Mouse (Mus musculus) lung, adult 2 months (tissue): ENCODE results near the gene Hsd11b1. TPM values are rescaled to one million over a fixed set of nuclear protein-coding genes. Genes with fewer than 3 reads are reported as not detected.
"Not testable (repeated sequence)": the region's sequence is repeated elsewhere in the genome, so short reads cannot be mapped to it uniquely, and the experiment has no call there.

Experiments used
- DNase-seq: peaks from one replicate; pipeline ENCODE4 v3.0.0; 2022
- H3K4me1 ChIP-seq: fragments of 200-500 bp; 2 replicates; pipeline ENCODE4 v1.6.1; 2011; ENCODE audit warnings: low read length; ENCODE audit not compliant: control insufficient read depth, insufficient read depth
- H3K4me3 ChIP-seq: fragments of 200-500 bp; replicated peaks from 2 replicates; pipeline ENCODE3; 2011; ENCODE audit warnings: low read depth, mild to moderate bottlenecking, control low read depth, low read length; ENCODE audit errors: extremely low read depth
- CTCF ChIP-seq: fragments of 200-500 bp; IDR thresholded peaks from 2 replicates; pipeline ENCODE4 v1.5.1; 2011; ENCODE audit warnings: mild to moderate bottlenecking, low read length, control low read depth; ENCODE audit not compliant: insufficient read depth
- POLR2A ChIP-seq: fragments of 200-500 bp; IDR thresholded peaks from 2 replicates; pipeline ENCODE4 v1.6.1; 2011; ENCODE audit warnings: low read depth, mild to moderate bottlenecking, control low read depth, low read length, borderline replicate concordance; ENCODE audit errors: extremely low read depth
- WGBS: fragments of 180-500 bp; shearing (Covaris S2); methylation state at CpG from one replicate; pipeline ENCODE4 v1.1.7; 2018; 5-methylcytosine and 5-hydroxymethylcytosine counted together
- polyA plus RNA-seq: library from polyadenylated mRNA; depleted of rRNA; stranded (reverse); fragments of >200 nt; gene quantifications from 2 replicates; pipeline ENCODE4 v1.2.3, GENCODE M21; 2012

The Hsd11b1 gene
- polyA plus RNA-seq, 1 experiment = 245 TPM

DNA sequence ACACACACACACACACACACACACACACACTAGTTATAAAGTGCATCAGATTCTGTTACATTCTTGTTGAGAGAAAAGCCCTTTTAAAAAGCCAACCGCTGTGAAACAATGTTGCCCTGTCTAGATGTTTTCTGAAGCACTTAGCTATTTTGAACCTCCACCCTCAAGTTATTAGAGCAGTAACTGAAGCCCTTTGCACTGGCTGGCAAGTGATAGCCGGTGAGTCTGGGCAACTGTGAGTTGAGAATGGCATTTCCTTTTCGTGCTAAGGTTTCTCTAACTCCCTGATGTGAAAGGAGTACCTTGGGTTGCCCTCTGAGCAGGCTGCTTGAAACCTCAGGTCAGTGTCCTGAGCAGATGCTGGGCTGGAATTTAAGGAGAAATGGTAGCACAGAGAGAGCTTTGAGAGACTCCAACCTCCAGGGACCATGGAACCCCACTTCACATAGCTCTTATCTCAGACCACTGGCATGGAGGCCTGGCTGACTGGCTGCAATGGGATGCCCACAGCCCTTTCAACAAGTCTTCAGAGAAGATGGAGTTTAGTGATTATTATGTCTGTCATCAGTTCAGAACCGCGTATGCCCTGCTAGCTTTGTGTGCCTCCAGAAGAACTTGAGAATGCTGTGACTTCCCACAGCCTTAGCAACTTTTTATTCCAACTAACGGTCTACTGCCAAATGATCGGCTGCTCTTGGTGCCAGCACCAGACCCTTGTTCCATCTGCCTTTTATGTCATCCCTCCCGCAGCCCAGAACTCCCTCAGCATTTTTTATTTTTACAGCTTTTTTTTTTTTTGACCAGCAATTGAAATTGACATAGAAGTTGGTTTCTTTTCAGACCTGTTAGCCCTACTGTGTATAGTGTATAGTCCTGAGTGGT lies 608 bp downstream of the Hsd11b1 start:
- no peak for DNase-seq
- peak overlapping the region; percentile 68 for H3K4me3 ChIP-seq
- H3K4me1 ChIP-seq = peaks cover 6% of the 10 kb centered on the region; the same call in 1 of the 2 replicates
- 0 out of 2 replicates have a peak, but pooled peaks have one; percentile 7 for TF ChIP-seq POLR2A
- TF ChIP-seq CTCF = no peak
- 57% methylated on average over 8 of the region's 8 CpGs for WGBS

DNA sequence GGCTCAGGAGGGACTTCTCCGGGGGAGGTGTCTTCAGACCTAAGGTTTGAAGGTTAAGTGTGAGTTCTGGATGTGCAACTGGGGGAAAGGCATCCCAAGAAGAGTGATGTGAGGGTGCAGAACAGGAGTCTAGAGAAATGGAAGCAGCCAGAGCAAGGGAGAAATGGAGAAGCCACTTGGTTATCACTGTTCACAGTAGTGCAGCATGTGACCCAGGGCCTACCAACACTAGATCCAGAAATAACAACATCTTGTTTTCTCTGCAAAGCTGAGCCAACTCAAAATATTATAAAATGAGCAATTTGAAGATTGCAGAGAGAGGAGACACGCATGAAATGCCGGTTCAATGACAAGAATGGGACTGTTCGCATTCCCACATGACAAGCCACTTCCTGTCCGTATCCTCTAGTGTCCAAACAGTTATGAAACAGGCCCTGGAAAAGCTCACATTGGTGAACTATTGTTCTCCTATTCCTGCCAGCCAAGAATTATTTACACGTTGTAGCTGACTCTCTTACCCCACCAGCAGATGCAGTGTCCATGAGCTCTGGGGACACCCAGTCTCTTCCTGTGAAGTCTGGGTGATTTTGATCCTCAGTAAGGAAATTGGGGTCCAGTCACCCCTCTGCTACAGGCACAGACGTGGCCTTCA lies 1.9 kb downstream of the Hsd11b1 start:
- Histone ChIP-seq H3K4me1 (peaks cover 6% of the 10 kb centered on the region; the same call in 1 of the 2 replicates), H3K4me3 (peak overlapping the region; percentile 38)
- WGBS = 39% methylated on average over 7 of the region's 7 CpGs
- TF ChIP-seq CTCF (no peak), POLR2A (peak; percentile 46; the same call in 1 of the 2 replicates)
- DNase-seq = no peak

DNA sequence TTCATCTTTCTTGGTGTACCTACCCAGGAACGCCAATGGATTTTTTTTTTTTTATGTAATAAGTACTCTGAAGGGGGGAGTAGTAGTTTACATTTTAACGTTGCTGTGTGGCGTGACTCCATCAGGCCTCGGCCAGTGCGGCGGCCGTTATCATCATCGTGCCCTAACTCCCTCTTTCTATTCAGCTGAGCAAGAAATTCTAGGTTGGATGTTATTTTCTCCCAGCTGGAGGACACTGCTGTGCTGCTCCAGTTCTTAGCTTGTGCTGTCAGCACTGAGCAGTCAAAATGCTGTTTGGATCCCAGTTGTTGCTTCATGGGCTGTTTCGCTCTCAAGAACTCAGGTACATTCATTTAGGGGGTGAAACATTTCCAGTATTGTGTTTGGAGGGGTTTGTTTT lies 4.3 kb downstream of the Hsd11b1 start:
- Histone ChIP-seq H3K4me1 (peaks cover 6% of the 10 kb centered on the region; the same call in 1 of the 2 replicates), H3K4me3 (no peak overlapping the region)
- WGBS = 80% methylated on average over 9 of the region's 9 CpGs
- no peak for DNase-seq
- TF ChIP-seq POLR2A (no peak), CTCF (no peak)

DNA sequence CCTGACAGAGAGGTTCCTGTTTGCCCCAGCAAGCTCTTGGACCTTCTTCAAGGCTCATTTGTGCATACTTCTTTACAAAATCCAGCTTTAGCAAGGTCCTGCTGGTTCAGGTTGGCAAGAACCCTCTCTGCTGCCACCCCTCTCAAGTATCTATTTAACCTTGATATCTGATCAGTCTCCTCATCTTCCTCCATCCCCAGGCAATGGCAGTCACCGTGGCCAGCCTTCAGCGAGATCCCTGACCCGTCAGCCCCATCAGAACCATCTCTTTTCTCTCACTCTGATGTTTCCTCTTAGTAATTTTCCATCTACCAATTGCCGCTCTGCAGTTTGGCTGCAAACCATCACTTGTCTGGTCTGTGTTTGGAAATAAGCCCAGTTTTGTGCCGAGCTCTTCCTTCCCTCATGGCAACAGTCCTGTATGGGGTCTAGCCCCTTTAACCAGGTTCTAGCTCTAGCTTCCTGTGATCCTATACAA lies 7.2 kb downstream of the Hsd11b1 start:
- no peak for DNase-seq
- Histone ChIP-seq H3K4me3 (no peak overlapping the region), H3K4me1 (no peaks in the 10 kb centered on the region; the same call in 1 of the 2 replicates)
- 34% methylated on average over 5 of the region's 5 CpGs for WGBS
- TF ChIP-seq CTCF (no peak), POLR2A (no peak)

DNA sequence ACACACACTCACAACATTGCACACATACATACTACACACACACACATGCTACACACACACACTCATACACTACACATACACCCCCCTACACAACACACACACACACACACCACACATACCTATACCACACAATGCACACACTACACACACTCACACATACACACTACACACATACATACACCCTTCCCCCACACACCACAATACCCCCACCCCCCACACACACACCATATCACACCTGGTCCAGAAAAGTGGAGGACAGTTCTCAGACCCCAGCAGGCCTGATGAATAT lies 7.6 kb downstream of the Hsd11b1 start:
- TF ChIP-seq POLR2A (no peak), CTCF (no peak)

DNA sequence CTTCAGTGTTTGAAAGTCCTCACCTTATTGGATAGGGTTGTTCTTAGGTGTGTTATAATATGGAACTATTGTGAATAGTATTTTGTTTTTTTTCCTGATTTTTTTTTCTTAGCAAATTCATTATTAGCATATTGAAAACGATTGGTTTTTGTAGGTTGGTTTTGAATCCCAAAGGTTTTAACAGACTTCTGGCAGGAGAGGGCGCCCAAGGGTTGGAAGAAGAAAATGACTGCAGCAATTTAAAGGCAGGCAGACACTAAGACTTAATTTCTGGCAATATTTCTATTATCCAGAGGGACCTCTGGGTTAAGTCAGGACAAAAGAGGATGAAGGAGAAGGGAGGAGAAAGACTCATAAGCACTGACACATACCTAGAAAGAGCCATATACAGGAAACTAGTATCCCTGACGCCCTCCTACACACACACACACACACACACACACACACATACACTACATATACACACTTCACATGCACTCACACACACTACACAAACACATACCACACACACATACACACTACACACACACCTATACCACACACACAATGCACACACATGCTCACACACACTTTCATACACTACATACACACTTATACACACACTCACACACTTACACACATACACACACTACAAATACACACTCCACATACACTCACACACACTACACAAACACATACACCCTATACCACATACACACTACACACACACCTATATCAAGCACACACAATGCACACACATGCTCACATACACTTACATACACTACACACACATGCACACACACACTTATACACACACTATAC lies 8.2 kb downstream of the Hsd11b1 start:
- peak; percentile 65 for DNase-seq
- WGBS = 23% methylated on average over 3 of the region's 3 CpGs

More for the DNA sequence above, 7.6 kb downstream of the Hsd11b1 start:
- H3K4me3 ChIP-seq = no peak overlapping the region
- DNase-seq = no peak
- no peaks in the 10 kb centered on the region; the same call in 1 of the 2 replicates for H3K4me1 ChIP-seq

DNA sequence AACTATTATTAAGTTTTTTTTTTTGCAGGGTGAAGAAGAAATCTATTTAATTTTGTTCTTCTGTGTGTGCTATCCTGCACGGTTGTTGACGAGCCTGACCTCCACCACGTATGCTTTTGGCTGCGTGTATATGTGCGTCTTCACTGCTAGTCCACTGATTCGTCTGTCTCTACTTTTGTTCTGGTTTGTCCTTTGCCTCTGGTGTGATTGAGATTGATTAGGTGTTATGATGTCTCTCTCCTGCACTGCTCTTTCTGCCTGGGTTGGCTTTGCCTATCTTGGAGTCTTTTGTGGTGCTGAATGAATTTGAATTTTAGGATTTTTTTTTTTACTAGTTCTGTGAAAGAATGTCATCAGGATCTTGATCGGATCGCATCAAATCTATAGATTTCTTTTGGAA lies 8.8 kb downstream of the Hsd11b1 start:
- no peak overlapping the region for H3K4me3 ChIP-seq

More for the DNA sequence above, 8.2 kb downstream of the Hsd11b1 start:
- H3K4me1 ChIP-seq = no peaks in the 10 kb centered on the region; the same call in 1 of the 2 replicates
- H3K4me3 ChIP-seq = no peak overlapping the region
- TF ChIP-seq CTCF (no peak), POLR2A (no peak)

DNA sequence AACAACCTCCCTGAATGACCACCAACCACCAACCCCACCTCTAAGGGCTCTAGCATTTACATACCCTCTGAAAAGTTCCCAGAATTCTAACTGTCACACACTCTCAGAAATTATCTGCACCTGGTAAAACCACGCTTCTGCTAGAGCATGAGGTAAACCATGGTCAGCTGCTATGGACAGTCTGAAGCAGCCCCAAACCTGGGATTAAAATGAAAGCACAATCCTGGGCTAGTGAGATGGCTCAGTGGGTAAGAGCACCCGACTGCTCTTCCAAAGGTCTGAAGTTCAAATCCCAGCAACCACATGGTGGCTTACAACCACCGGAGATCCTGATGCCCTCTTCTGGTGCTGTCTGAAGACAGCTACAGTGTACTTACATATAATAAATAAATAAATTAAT lies 10.0 kb downstream of the Hsd11b1 start:
- DNase-seq, H3K4me3 ChIP-seq, H3K4me1 ChIP-seq: not testable (repeated sequence)
- 71% methylated on average over 3 of the region's 3 CpGs for WGBS

More for the DNA sequence above, 8.8 kb downstream of the Hsd11b1 start:
- 28% methylated on average over 8 of the region's 8 CpGs for WGBS
- H3K4me1 ChIP-seq = no peaks in the 10 kb centered on the region; the same call in 1 of the 2 replicates
- DNase-seq = no peak
- TF ChIP-seq POLR2A (no peak), CTCF (no peak)

DNA sequence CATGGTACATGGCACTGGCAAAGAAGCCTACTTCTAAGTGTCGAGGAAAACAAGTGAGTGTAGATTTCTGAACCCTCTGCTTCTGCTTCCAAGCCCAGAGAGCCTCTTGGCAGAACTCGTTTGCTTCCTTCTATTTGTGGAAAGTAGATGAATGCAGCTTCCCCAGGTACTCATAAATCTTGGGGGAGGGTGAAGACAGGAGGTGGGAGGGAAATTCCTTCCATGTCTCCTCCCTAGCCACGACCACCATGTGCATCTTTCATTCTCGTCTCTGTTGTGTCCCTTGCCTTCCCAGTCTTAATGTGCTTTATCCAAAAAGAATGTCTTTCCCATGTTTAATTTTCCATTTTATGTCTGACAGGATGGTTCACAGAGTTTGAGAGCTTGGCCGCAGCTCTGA lies 11.3 kb downstream of the Hsd11b1 start:
- Histone ChIP-seq H3K4me3 (no peak overlapping the region), H3K4me1 (no peaks in the 10 kb centered on the region; the same call in 1 of the 2 replicates)
- 34% methylated on average over 5 of the region's 5 CpGs for WGBS
- TF ChIP-seq POLR2A (no peak), CTCF (no peak)
- DNase-seq = no peak
